ENCODE assay signal across 14 mouse cellular contexts in genomic region chr17:14510486-14510885, GRCm38 (mm10).
A peak's percentile ranks its signal among the peaks of the same experiment; 100 is the strongest.
DNase-seq lines count a peak whose midpoint lies in the region; ATAC-seq and TF ChIP-seq lines count a peak whose summit lies in the region.
"Had no signal": no experiment of that assay in that cellular context is flagged by ENCODE, and none has a peak within 500 bp of the region (broad histone marks: within the 10 kb centered on the region; RNA-seq: fewer than 3 reads in every experiment).

No protein-coding gene starts in this region.

- no peaks in the 10 kb centered on the region for H3K36me3 ChIP-seq in kidney, embryonic 15.5 days
- H3K36me3 ChIP-seq in stomach, embryonic 14.5 days (ENCODE audit: control insufficient read depth, insufficient read depth, low read length), result no peaks in the 10 kb centered on the region
- no peaks in the 10 kb centered on the region for H3K36me3 ChIP-seq in stomach, postnatal 0 days (ENCODE audit: control insufficient read depth, insufficient read depth, low read length)
- H3K36me3 ChIP-seq in intestine, embryonic 16.5 days (ENCODE audit: control insufficient read depth, insufficient read depth, low read length), result no peaks in the 10 kb centered on the region
- H3K36me3 ChIP-seq: midbrain, embryonic 10.5 days had no signal

- no peaks in the 10 kb centered on the region for H3K9me3 ChIP-seq in kidney, embryonic 15.5 days (replicated peaks)
- no peaks in the 10 kb centered on the region for H3K9me3 ChIP-seq in stomach, embryonic 14.5 days (ENCODE audit: control insufficient read depth, low read depth, low read length)
- no peaks in the 10 kb centered on the region for H3K9me3 ChIP-seq in stomach, postnatal 0 days (ENCODE audit: control insufficient read depth, low read length)
- no peaks in the 10 kb centered on the region for H3K9me3 ChIP-seq in intestine, embryonic 16.5 days (ENCODE audit: control insufficient read depth, low read length)
- H3K9me3 ChIP-seq: midbrain, embryonic 10.5 days had no signal

- H3K4me3 ChIP-seq in kidney, embryonic 15.5 days (replicated peaks), result no peak overlapping the region
- H3K4me3 ChIP-seq in stomach, embryonic 14.5 days (ENCODE audit: low read depth, low read length), result no peak overlapping the region
- H3K4me3 ChIP-seq in stomach, postnatal 0 days (ENCODE audit: low read depth, low read length), result no peak overlapping the region
- H3K4me3 ChIP-seq in intestine, embryonic 16.5 days (ENCODE audit: low read length), result no peak overlapping the region
- H3K4me3 ChIP-seq: midbrain, embryonic 10.5 days had no signal

- no peak overlapping the region for H3K9ac ChIP-seq in kidney, embryonic 15.5 days
- no peak overlapping the region for H3K9ac ChIP-seq in stomach, embryonic 14.5 days (replicated peaks; ENCODE audit: low read depth, low read length)
- no peak overlapping the region for H3K9ac ChIP-seq in stomach, postnatal 0 days (ENCODE audit: low read length)
- no peak overlapping the region for H3K9ac ChIP-seq in intestine, embryonic 16.5 days (ENCODE audit: low read depth, low read length)

- H3K4me2 ChIP-seq in kidney, embryonic 15.5 days, result no peak overlapping the region
- H3K4me2 ChIP-seq in stomach, embryonic 14.5 days (replicated peaks; ENCODE audit: low read depth, low read length), result no peak overlapping the region
- no peak overlapping the region for H3K4me2 ChIP-seq in stomach, postnatal 0 days (replicated peaks; ENCODE audit: low read depth)
- H3K4me2 ChIP-seq in intestine, embryonic 16.5 days (ENCODE audit: low read depth, low read length), result no peak overlapping the region

- TF ChIP-seq CTCF in stomach, postnatal 0 days (IDR thresholded peaks at IDR 0.05; ENCODE audit: low read depth), result no peak

- H3K27ac ChIP-seq in kidney, embryonic 15.5 days, result peak overlapping the region; percentile 24; the same call in 1 of the 2 replicates
- H3K27ac ChIP-seq in stomach, embryonic 14.5 days (ENCODE audit: low read length), result no peak overlapping the region
- no peak overlapping the region for H3K27ac ChIP-seq in stomach, postnatal 0 days (replicated peaks)
- H3K27ac ChIP-seq in intestine, embryonic 16.5 days (ENCODE audit: low read length), result no peak overlapping the region
- H3K27ac ChIP-seq: midbrain, embryonic 10.5 days had no signal

- H3K4me1 ChIP-seq in kidney, embryonic 15.5 days, result 0 out of 2 replicates have a peak, but pooled peaks cover 5% of the 10 kb centered on the region
- H3K4me1 ChIP-seq in stomach, embryonic 14.5 days (ENCODE audit: control insufficient read depth, insufficient read depth, low read length), result peaks cover 7% of the 10 kb centered on the region; the same call in 1 of the 2 replicates
- H3K4me1 ChIP-seq in stomach, postnatal 0 days (replicated peaks; ENCODE audit: control insufficient read depth, insufficient read depth), result no peaks in the 10 kb centered on the region
- no peaks in the 10 kb centered on the region for H3K4me1 ChIP-seq in intestine, embryonic 16.5 days (ENCODE audit: control insufficient read depth, insufficient read depth, low read length)
- H3K4me1 ChIP-seq: midbrain, embryonic 10.5 days had no signal

- peaks cover 27% of the 10 kb centered on the region for H3K27me3 ChIP-seq in kidney, embryonic 15.5 days
- H3K27me3 ChIP-seq in stomach, embryonic 14.5 days (ENCODE audit: control insufficient read depth, insufficient read depth, low read length), result no peaks in the 10 kb centered on the region
- H3K27me3 ChIP-seq in stomach, postnatal 0 days (ENCODE audit: control insufficient read depth, insufficient read depth, low read length), result no peaks in the 10 kb centered on the region
- no peaks in the 10 kb centered on the region for H3K27me3 ChIP-seq in intestine, embryonic 16.5 days (replicated peaks; ENCODE audit: control insufficient read depth, insufficient read depth, low read length)

- no peak for DNase-seq in kidney, postnatal 14 days
- DNase-seq in stomach, postnatal 0 days (ENCODE audit: low spot score), result no peak
- no peak for DNase-seq in urinary bladder, adult 2 months (ENCODE audit: low spot score)
- no peak for DNase-seq in adrenal gland, adult (ENCODE audit: inconsistent age in 2 of 2, low spot score in 1 of 2)
- DNase-seq: cerebellum, adult 18-20 months; heart, adult 11 months; layer of hippocampus, adult 9-11 months; lung, adult 2 months; thymus, adult 2 months had no signal

- TF ChIP-seq EP300 in stomach, postnatal 0 days (optimal IDR thresholded peaks at IDR 0.05), result no peak

- WGBS in kidney, embryonic 15.5 days, result 33% methylated on average over 6 of the region's 6 CpGs
- whole genome bisulfite sequencing in stomach, embryonic 14.5 days, result 24% methylated on average over 6 of the region's 6 CpGs
- WGBS in stomach, postnatal 0 days, result 32% methylated on average over 6 of the region's 6 CpGs
- 34% methylated on average over 6 of the region's 6 CpGs for WGBS in intestine, embryonic 16.5 days

- ATAC-seq in kidney, embryonic 15.5 days (replicated peaks; ENCODE audit: low FRiP score), result peak; percentile 61
- peak; percentile 63; the same call in 1 of the 2 replicates for ATAC-seq in stomach, embryonic 14.5 days (ENCODE audit: insufficient number of reproducible peaks, insufficient read depth, low FRiP score, low read depth)
- ATAC-seq in stomach, postnatal 0 days (ENCODE audit: low FRiP score, low TSS enrichment), result no peak
- ATAC-seq in intestine, embryonic 16.5 days, result peak; percentile 59; the same call in 1 of the 2 replicates
- ATAC-seq in cerebellum, adult (ENCODE audit: insufficient number of reproducible peaks, low FRiP score, low TSS enrichment), result no peak

Comparison
In these comparisons a context has a peak if more than half of its experiments do, and no peak if none do; other contexts are left out.
1. ATAC-seq: peak in kidney, embryonic 15.5 days (single experiment), stomach, embryonic 14.5 days (single experiment) and intestine, embryonic 16.5 days (single experiment); none in stomach, postnatal 0 days (single experiment) and cerebellum, adult (single experiment).